Mouse (Mus musculus) embryonic facial prominence, embryonic 12.5 days (tissue): ENCODE measurements around the gene Ece2. TPM values are rescaled to one million over a fixed set of nuclear protein-coding genes. Genes with fewer than 3 reads are reported as not detected.

Experiments used
- ATAC-seq: fragments of 200-750 bp; cut with Nextera tagmentation; 2 replicates; pipeline ENCODE4 v1.8.0; 2017; ENCODE audit not compliant: insufficient number of reproducible peaks, insufficient read depth, low FRiP score, low TSS enrichment
- H3K27ac ChIP-seq: fragments of 300-500 bp; sonication (generic); 2 replicates; pipeline ENCODE4 v1.5.1; 2016; ENCODE audit warnings: mild to moderate bottlenecking
- H3K27me3 ChIP-seq: fragments of 300-500 bp; sonication (generic); 2 replicates; pipeline ENCODE4 v1.6.1; 2016; ENCODE audit warnings: mild to moderate bottlenecking, moderate library complexity
- H3K36me3 ChIP-seq: fragments of 300-500 bp; sonication (generic); 2 replicates; pipeline ENCODE4 v1.6.1; 2016; ENCODE audit warnings: mild to moderate bottlenecking
- H3K4me1 ChIP-seq: fragments of 300-500 bp; sonication (generic); 2 replicates; pipeline ENCODE4 v1.6.1; 2016
- H3K4me2 ChIP-seq: fragments of 300-500 bp; sonication (generic); replicated peaks from 2 replicates; pipeline ENCODE4 v1.6.1; 2016; ENCODE audit warnings: mild to moderate bottlenecking, moderate library complexity
- H3K4me3 ChIP-seq: fragments of 300-500 bp; sonication (generic); 2 replicates; pipeline ENCODE4 v1.5.1; 2016; ENCODE audit warnings: mild to moderate bottlenecking
- H3K9ac ChIP-seq: fragments of 300-500 bp; sonication (generic); 2 replicates; pipeline ENCODE4 v1.6.1; 2016; ENCODE audit warnings: mild to moderate bottlenecking, moderate library complexity
- H3K9me3 ChIP-seq: fragments of 300-500 bp; sonication (generic); 2 replicates; pipeline ENCODE4 v1.6.1; 2016; ENCODE audit warnings: mild to moderate bottlenecking, moderate library complexity
- WGBS: fragments of 180-500 bp; shearing (Covaris S2); methylation state at CpG from one replicate; pipeline ENCODE4 v1.1.7; 2016; 5-methylcytosine and 5-hydroxymethylcytosine counted together
- polyA plus RNA-seq: library from polyadenylated mRNA; unstranded; fragments of >200 nt; fragmentation: Nextera tagmentation; extraction: Ambion mirVana; gene quantifications from 2 replicates; pipeline ENCODE4 v1.2.1, GENCODE M21; 2016

Gene Ece2
- polyA plus RNA-seq: 7.5 and 7.7 TPM in 2 replicates

GRCm38 (mm10) chr16:20629731-20630634 lies at the start of gene Ece2:
Gene Ece2, plus strand, starts transcription at chr16:20629828.
- Histone ChIP-seq H3K36me3 (no peaks in the 10 kb centered on the region), H3K9me3 (no peaks in the 10 kb centered on the region), H3K4me2 (peak within 1 kb of the TSS; percentile 93), H3K9ac (peak within 1 kb of the TSS; percentile 67), H3K27ac (no peak within 1 kb of the TSS), H3K4me3 (peak within 1 kb of the TSS; percentile 50), H3K4me1 (no peaks in the 10 kb centered on the region), H3K27me3 (peaks cover 11% of the 10 kb centered on the region)
- WGBS: 8% methylated on average over 54 of the region's 54 CpGs
- ATAC-seq: peak; percentile 56

DNA sequence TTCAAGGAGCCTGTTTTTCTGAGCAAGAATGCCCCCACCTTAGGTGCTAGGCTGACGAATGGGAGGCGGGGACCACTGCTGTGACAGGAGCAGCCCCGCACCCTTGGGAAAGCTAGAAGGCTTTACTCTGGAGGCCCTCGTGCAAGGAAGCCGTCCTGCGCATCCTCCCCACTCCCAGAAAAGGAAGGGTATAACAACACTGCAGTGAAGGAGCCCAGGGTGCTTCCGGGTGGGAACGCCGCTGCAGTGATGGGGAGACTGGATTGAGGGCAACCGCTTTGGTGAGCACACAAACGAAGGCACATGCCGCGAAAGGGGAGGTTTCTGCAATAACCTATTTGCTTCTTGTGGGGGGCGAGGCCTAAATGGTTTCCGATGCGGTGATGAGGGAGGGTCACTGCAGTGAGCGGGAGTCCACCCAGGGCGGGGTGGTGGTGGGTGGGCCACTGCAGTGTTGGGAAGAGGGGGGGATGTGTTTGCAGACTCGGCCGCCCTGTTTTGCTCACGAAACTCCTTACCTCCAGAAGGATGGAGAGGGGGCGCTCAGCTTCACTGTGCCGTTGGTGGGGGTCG lies 40.2 kb upstream of the Ece2 start, which contains the start of gene Vwa5b2:
Gene Vwa5b2, plus strand, starts transcription at position 106 of the 573 bp plus-strand sequence.
- H3K4me1 ChIP-seq: peaks cover 11% of the 10 kb centered on the region
- H3K9ac ChIP-seq: peak within 1 kb of the TSS; percentile 12
- ATAC-seq: peak; percentile 29; the same call in 1 of the 2 replicates
- H3K36me3 ChIP-seq: no peaks in the 10 kb centered on the region
- H3K27ac ChIP-seq: no peak within 1 kb of the TSS
- WGBS: under 1% methylated on average over 24 of the region's 24 CpGs
- H3K4me3 ChIP-seq: peak within 1 kb of the TSS; percentile 43
- no peaks in the 10 kb centered on the region for H3K9me3 ChIP-seq
- H3K4me2 ChIP-seq: peak within 1 kb of the TSS; percentile 74
- H3K27me3 ChIP-seq: peaks cover 59% of the 10 kb centered on the region

- peak; percentile 77; the same call in 1 of the 2 replicates for ATAC-seq
- Histone ChIP-seq H3K9me3 (no peaks in the 10 kb centered on the region), H3K4me3 (peak overlapping the region; percentile 43), H3K27me3 (peaks cover 60% of the 10 kb centered on the region), H3K4me1 (peaks cover 11% of the 10 kb centered on the region), H3K9ac (peak overlapping the region; percentile 12), H3K4me2 (peak overlapping the region; percentile 74), H3K27ac (no peak overlapping the region), H3K36me3 (no peaks in the 10 kb centered on the region)
- 1% methylated on average over 35 of the region's 39 CpGs for WGBS
Measured at GRCm38 (mm10) chr16:20589939-20590679, 39.5 kb upstream of the Ece2 start.

DNA sequence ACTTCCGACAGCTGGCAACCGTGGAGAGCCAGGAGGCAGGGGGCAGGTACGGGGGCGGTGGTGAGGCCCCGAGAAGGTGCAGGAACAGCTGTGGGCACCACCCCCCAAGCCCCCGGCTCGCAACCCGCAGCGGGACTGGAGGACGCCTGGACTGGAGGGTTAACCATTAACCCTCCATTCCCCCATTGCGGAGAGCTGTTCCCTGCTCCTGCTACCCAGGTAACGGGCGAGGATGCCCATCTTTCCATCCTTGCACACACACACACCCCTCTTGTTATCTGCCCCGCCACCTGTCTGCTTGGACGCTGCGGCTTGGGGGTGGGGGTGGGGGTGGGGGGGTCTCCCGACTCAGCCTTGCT lies 39.0 kb upstream of the Ece2 start:
- Histone ChIP-seq H3K4me1 (peaks cover 11% of the 10 kb centered on the region), H3K36me3 (no peaks in the 10 kb centered on the region), H3K9ac (no peak overlapping the region), H3K9me3 (no peaks in the 10 kb centered on the region), H3K4me2 (peak overlapping the region; percentile 74), H3K27ac (no peak overlapping the region), H3K27me3 (peaks cover 65% of the 10 kb centered on the region), H3K4me3 (peak overlapping the region; percentile 43)
- no peak for ATAC-seq
- WGBS: 3% methylated on average over 17 of the region's 17 CpGs

DNA sequence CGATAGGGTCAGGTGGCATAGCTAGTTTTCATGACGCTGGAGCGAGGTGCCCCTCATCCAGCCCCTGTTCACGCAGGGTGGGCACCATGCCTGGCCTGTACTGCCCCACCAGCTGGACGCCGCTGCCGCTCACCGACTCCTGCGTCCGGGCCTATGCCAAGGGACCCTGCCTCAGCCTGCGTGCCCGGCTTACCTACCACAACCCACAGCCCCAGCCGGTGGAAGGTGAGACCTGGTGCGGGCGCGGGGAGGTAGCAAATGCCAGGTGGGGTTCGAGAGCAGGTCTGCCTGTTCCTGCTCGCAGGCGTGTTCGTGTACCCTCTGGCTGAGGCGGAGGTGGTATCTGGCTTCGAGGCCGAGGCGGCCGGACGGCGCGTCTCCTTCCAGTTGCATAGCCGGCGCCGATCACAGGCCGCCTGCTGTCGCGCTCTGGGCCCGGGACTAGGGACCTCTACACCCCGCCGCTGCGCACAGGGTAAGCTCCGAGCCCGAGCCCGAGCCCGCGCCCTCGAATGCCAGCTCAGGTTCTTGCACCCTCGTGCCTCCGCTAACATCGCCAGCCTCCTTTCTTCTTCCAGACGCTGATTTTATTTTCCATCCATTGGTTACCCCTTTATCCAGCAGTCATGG lies 38.4 kb upstream of the Ece2 start:
- WGBS: 3% methylated on average over 48 of the region's 48 CpGs
- no peak for ATAC-seq
- H3K4me3 ChIP-seq: peak overlapping the region; percentile 43
- H3K4me2 ChIP-seq: peak overlapping the region; percentile 74
- H3K4me1 ChIP-seq: peaks cover 11% of the 10 kb centered on the region
- peaks cover 68% of the 10 kb centered on the region for H3K27me3 ChIP-seq
- H3K9me3 ChIP-seq: no peaks in the 10 kb centered on the region
- no peak overlapping the region for H3K27ac ChIP-seq
- H3K9ac ChIP-seq: no peak overlapping the region
- no peaks in the 10 kb centered on the region for H3K36me3 ChIP-seq

GRCm38 (mm10) chr16:20595060-20595673 lies 34.5 kb upstream of the Ece2 start:
- Histone ChIP-seq H3K27me3 (peaks cover 54% of the 10 kb centered on the region), H3K4me3 (no peak overlapping the region), H3K9ac (no peak overlapping the region), H3K4me2 (no peak overlapping the region), H3K36me3 (no peaks in the 10 kb centered on the region), H3K9me3 (no peaks in the 10 kb centered on the region), H3K27ac (no peak overlapping the region), H3K4me1 (peaks cover 9% of the 10 kb centered on the region)
- ATAC-seq: no peak
- WGBS: 88% methylated on average over 7 of the region's 7 CpGs

DNA sequence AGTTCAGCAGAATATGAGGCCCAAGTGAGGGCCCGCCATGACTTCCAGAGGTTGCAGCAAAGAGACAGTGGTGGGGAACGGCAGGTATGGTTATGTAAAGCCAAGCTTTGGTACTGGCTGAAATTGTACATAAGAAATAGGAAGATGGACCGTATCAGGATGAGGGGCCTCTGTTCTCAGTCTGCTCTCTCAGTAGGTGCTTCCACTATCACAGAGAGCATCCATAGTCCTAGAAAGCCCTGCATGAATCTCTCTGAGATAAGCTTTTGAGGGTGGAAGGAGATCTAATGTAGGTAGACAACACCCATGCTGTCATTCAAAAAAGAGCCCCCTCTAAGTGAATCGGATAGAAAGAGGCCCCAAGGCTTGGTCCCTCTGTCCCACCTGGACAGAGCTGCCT lies 33.9 kb upstream of the Ece2 start:
- H3K9me3 ChIP-seq: no peaks in the 10 kb centered on the region
- peaks cover 3% of the 10 kb centered on the region for H3K4me1 ChIP-seq
- no peaks in the 10 kb centered on the region for H3K36me3 ChIP-seq
- no peak overlapping the region for H3K4me2 ChIP-seq
- H3K27ac ChIP-seq: no peak overlapping the region
- H3K9ac ChIP-seq: no peak overlapping the region
- 82% methylated on average over 4 of the region's 4 CpGs for WGBS
- H3K27me3 ChIP-seq: peaks cover 48% of the 10 kb centered on the region
- no peak overlapping the region for H3K4me3 ChIP-seq
- ATAC-seq: no peak

DNA sequence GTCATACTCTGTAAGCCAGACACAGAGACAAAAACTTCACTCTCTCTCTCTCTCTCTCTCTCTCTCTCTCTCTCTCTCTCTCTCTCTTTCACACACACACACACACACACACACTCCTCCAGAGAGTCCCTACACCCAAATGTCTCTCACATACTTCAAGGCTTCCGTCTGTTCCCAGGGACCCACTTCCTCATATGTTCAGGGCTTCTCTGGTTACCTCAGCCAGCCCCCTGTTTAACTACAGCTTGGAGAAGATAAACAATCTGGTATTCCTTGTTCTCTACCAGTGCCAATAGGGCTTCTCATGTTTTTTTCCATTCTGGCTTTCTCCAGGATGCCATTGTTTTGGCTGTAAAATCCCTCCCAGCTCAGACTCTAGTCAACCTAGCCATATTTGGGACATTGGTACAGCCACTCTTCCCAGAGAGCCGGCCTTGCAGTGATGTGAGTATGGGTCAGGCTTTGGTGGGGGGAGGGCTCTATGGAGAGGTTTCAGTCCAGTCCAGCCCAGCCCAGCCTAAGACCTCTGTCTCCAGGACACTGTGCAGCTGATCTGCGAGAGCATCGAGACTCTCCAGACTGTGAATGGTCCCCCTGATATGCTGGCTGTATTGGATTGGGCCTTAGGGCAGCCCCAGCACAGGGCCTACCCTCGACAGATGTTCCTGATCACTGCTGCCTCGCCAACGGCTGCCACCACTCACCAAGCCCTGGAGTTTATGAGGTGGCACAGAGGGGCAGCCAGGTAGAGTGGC lies 32.8 kb upstream of the Ece2 start:
- H3K4me3 ChIP-seq: no peak overlapping the region
- no peak for ATAC-seq
- H3K9ac ChIP-seq: no peak overlapping the region
- no peaks in the 10 kb centered on the region for H3K4me1 ChIP-seq
- no peak overlapping the region for H3K27ac ChIP-seq
- 53% methylated on average over 7 of the region's 7 CpGs for WGBS
- H3K9me3 ChIP-seq: no peaks in the 10 kb centered on the region
- no peak overlapping the region for H3K4me2 ChIP-seq
- H3K27me3 ChIP-seq: peaks cover 37% of the 10 kb centered on the region
- no peaks in the 10 kb centered on the region for H3K36me3 ChIP-seq

DNA sequence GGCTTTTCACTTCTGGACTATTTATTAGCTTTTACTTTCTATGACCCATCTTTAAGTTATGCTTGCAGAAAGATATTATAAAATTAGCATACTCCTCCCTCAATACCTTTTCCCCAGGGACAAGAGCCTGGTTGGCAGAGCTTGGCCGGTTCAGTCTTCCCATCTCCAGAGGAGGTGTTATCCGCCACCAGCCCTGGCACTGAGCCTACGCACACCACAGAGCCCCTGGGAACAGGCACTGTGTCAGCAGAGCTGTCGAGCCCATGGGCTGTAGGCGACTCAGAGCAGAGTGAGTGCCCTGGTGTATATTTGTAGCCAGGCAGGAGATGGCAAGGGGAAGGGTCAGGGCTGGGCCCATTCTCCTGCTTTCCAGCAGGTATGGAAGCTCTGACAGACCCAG lies 29.1 kb upstream of the Ece2 start:
- peaks cover 7% of the 10 kb centered on the region; the same call in 1 of the 2 replicates for H3K27me3 ChIP-seq
- WGBS: 73% methylated on average over 5 of the region's 5 CpGs
- no peaks in the 10 kb centered on the region for H3K9me3 ChIP-seq
- H3K36me3 ChIP-seq: peaks cover 15% of the 10 kb centered on the region
- no peak overlapping the region for H3K9ac ChIP-seq
- H3K4me2 ChIP-seq: no peak overlapping the region
- H3K4me3 ChIP-seq: no peak overlapping the region
- ATAC-seq: no peak
- H3K4me1 ChIP-seq: no peaks in the 10 kb centered on the region
- H3K27ac ChIP-seq: no peak overlapping the region

DNA sequence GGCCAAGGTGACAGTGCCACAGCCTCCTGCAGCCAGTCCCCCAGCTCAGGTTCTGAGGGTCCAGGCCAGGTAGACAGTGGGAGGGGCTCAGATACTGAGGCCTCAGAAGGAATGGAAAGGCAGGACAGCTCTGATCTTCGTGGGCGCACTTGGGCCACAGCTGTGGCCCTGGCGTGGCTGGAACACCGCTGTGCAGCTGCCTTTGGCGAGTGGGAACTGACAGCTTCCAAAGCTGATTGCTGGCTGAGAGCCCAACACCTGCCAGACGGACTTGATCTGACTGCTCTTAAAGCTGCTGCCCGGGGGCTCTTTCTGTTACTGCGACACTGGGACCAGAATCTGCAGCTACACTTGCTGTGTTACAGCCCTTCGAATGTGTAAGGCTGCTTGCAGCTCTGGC lies 24.9 kb upstream of the Ece2 start:
- Histone ChIP-seq H3K4me2 (no peak overlapping the region), H3K4me1 (peaks cover 3% of the 10 kb centered on the region; the same call in 1 of the 2 replicates), H3K4me3 (no peak overlapping the region), H3K9me3 (no peaks in the 10 kb centered on the region), H3K9ac (no peak overlapping the region), H3K36me3 (peaks cover 40% of the 10 kb centered on the region), H3K27ac (no peak overlapping the region), H3K27me3 (no peaks in the 10 kb centered on the region)
- no peak for ATAC-seq
- WGBS: 84% methylated on average over 9 of the region's 9 CpGs
